Mouse (Mus musculus) Patski (cell line): ENCODE data around the gene Nop56. TPM values are rescaled to one million over a fixed set of nuclear protein-coding genes. Genes with fewer than 3 reads are reported as not detected.
A peak's percentile ranks its signal among the peaks of the same experiment; 100 is the strongest.

Experiments used
- ATAC-seq: fragments of 100-300 bp; one replicate; pipeline ENCODE4 v1.8.0; 2021
- CTCF ChIA-PET: fragments of 350-600 bp; sonication (Branson Sonifier 250); formaldehyde crosslinking; loops from one replicate; lab custom pipeline; 2022; ENCODE audit warnings: inconsistent platforms; lab: Charles Lee
- POLR2A ChIA-PET: fragments of 350-600 bp; sonication (Branson Sonifier 250); formaldehyde crosslinking; loops from one replicate; lab custom pipeline; 2022; ENCODE audit warnings: antibody characterized with exemption, inconsistent platforms; lab: Charles Lee
- DNase-seq: peaks from one replicate; pipeline ENCODE4 v3.0.0-alpha.2; 2011; ENCODE audit warnings: low read depth, low spot score
- H3K27me3 ChIP-seq: fragments of 371-371 bp; one replicate; pipeline ENCODE4 v1.5.1; 2021
- CTCF ChIP-seq: fragments of 100-300 bp; IDR thresholded peaks from one replicate; pipeline ENCODE4 v1.5.1; 2021
- in situ Hi-C: fragments of 300-500 bp; cut with MboI; formaldehyde crosslinking; loops from 3 replicates; pipeline ENCODE4 v1.11.1; 2018; ENCODE audit warnings: low pct_unique_long_range_greater_than_20kb, mixed read lengths
- polyA plus RNA-seq: library from polyadenylated mRNA; unstranded; gene quantifications from one replicate; pipeline ENCODE4 v1.2.3, GENCODE M21; 2021

Nop56 gene
- polyA plus RNA-seq: 139 TPM

- H3K27me3 ChIP-seq: no peaks in the 10 kb centered on the region
- ChIA-PET CTCF (no interaction called here), POLR2A (interaction anchor here (0.6 to 1.4 kb wide), 4 partner anchors 10 to 201 kb away, joined by 3 to 11 read pairs (median 6); partner anchors contain the start of gene Idh3b)
- TF ChIP-seq CTCF: no peak
- peak; percentile 96 for ATAC-seq
- in situ Hi-C loops: no loop called here
- DNase-seq: peak; percentile 83
Observed at GRCm38 (mm10) chr2:130274149-130274861, at the start of gene Nop56. TSS of gene Nop56 (plus strand) at chr2:130274430.

- H3K27me3 ChIP-seq: peaks cover 42% of the 10 kb centered on the region
- POLR2A ChIA-PET: no interaction called here
- DNase-seq: no peak
- CTCF ChIA-PET: interaction anchor here (0.9 to 3.1 kb wide), 7 partner anchors 10 to 179 kb away, joined by 3 to 25 read pairs (median 3); no protein-coding TSS in a partner anchor
- in situ Hi-C loops: loop anchor here (5.0 kb wide), 1 partner anchor 175 kb away; no protein-coding TSS in a partner anchor
- no peak for ATAC-seq
- TF ChIP-seq CTCF: peak; percentile 70
Observed at GRCm38 (mm10) chr2:130246912-130247311, 27.3 kb upstream of the Nop56 start.

- DNase-seq: no peak
- CTCF ChIA-PET: interaction anchor here (3.1 kb wide), 1 partner anchor 181 kb away, joined by 25 read pairs; no protein-coding TSS in a partner anchor
- no peak for TF ChIP-seq CTCF
Observed at GRCm38 (mm10) chr2:130248226-130248625, 26.0 kb upstream of the Nop56 start.

GRCm38 (mm10) chr2:130256762-130257161 lies 17.5 kb upstream of the Nop56 start:
- ATAC-seq: no peak

More at GRCm38 (mm10) chr2:130248226-130248625, 26.0 kb upstream of the Nop56 start:
- no peak for ATAC-seq
- in situ Hi-C loops: loop anchor here (5.0 kb wide), 1 partner anchor 176 kb away; no protein-coding TSS in a partner anchor
- peaks cover 30% of the 10 kb centered on the region for H3K27me3 ChIP-seq
- POLR2A ChIA-PET: no interaction called here

GRCm38 (mm10) chr2:130260822-130261221 lies 13.4 kb upstream of the Nop56 start:
- H3K27me3 ChIP-seq: peaks cover 23% of the 10 kb centered on the region
- ChIA-PET POLR2A (no interaction called here), CTCF (no interaction called here)
- no peak for TF ChIP-seq CTCF
- in situ Hi-C loops: no loop called here
- DNase-seq (no peak), ATAC-seq (no peak)

More at GRCm38 (mm10) chr2:130256762-130257161, 17.5 kb upstream of the Nop56 start:
- POLR2A ChIA-PET: interaction anchor here (0.6 kb wide), 1 partner anchor 16 kb away, joined by 3 read pairs; no protein-coding TSS in a partner anchor
- CTCF ChIA-PET: no interaction called here
- peaks cover 26% of the 10 kb centered on the region for H3K27me3 ChIP-seq
- TF ChIP-seq CTCF: no peak
- in situ Hi-C loops: no loop called here
- DNase-seq: no peak

- H3K27me3 ChIP-seq: peaks cover 20% of the 10 kb centered on the region
- TF ChIP-seq CTCF: no peak
- POLR2A ChIA-PET: no interaction called here
- in situ Hi-C loops: no loop called here
- CTCF ChIA-PET: no interaction called here
- ATAC-seq: no peak
- DNase-seq: no peak
Observed at GRCm38 (mm10) chr2:130261914-130262313, 12.3 kb upstream of the Nop56 start.

GRCm38 (mm10) chr2:130262398-130262797 lies 11.8 kb upstream of the Nop56 start:
- in situ Hi-C loops: no loop called here
- ChIA-PET CTCF (no interaction called here), POLR2A (no interaction called here)
- peaks cover 15% of the 10 kb centered on the region for H3K27me3 ChIP-seq
- TF ChIP-seq CTCF: no peak
- no peak for ATAC-seq
- no peak for DNase-seq

GRCm38 (mm10) chr2:130265520-130265919 lies 8.7 kb upstream of the Nop56 start:
- CTCF ChIA-PET: interaction anchor here (1.0 kb wide), 1 partner anchor 19 kb away, joined by 3 read pairs; no protein-coding TSS in a partner anchor
- no peak for DNase-seq
- POLR2A ChIA-PET: no interaction called here

GRCm38 (mm10) chr2:130268074-130268473 lies 6.2 kb upstream of the Nop56 start:
- ATAC-seq (no peak), DNase-seq (no peak)
- no peak for TF ChIP-seq CTCF
- no peaks in the 10 kb centered on the region for H3K27me3 ChIP-seq
- ChIA-PET CTCF (no interaction called here), POLR2A (no interaction called here)
- in situ Hi-C loops: no loop called here

More at GRCm38 (mm10) chr2:130265520-130265919, 8.7 kb upstream of the Nop56 start:
- in situ Hi-C loops: no loop called here
- H3K27me3 ChIP-seq: no peaks in the 10 kb centered on the region
- no peak for ATAC-seq
- no peak for TF ChIP-seq CTCF

GRCm38 (mm10) chr2:130273732-130274131 lies 498 bp upstream of the Nop56 start:
- DNase-seq (no peak), ATAC-seq (no peak)
- TF ChIP-seq CTCF: no peak
- ChIA-PET POLR2A (no interaction called here), CTCF (no interaction called here)
- H3K27me3 ChIP-seq: no peaks in the 10 kb centered on the region
- in situ Hi-C loops: no loop called here

GRCm38 (mm10) chr2:130274862-130275261 lies 632 bp downstream of the Nop56 start:
- POLR2A ChIA-PET: interaction anchor here (0.6 to 1.4 kb wide), 4 partner anchors 10 to 201 kb away, joined by 3 to 11 read pairs (median 6); partner anchors contain the start of gene Idh3b
- CTCF ChIA-PET: no interaction called here
- no peak for ATAC-seq
- no peaks in the 10 kb centered on the region for H3K27me3 ChIP-seq
- no peak for TF ChIP-seq CTCF
- in situ Hi-C loops: no loop called here
- no peak for DNase-seq
